Mouse (Mus musculus) ES-Bruce4 (cell line): ENCODE measurements at regions not wholly inside any gene's neighbourhood (a gene's known extent, or its start where the extent isn't known, plus 50 kb on each side); places are given as distances from the start of the nearest gene placed in this dataset.

Source experiments
- CTCF ChIP-seq: IDR thresholded peaks from one replicate; pipeline ENCODE4 v1.8.1; 2011; ENCODE audit warnings: low read depth, low read length
- EP300 ChIP-seq: IDR thresholded peaks from 2 replicates; pipeline ENCODE4 v1.6.1; 2011; ENCODE audit warnings: low read depth, low read length; ENCODE audit not compliant: insufficient read depth

- TF ChIP-seq CTCF, result no peak
- TF ChIP-seq EP300, result no peak
Measured at GRCm38 (mm10) chr14:68941132-68941690, 352.9 kb downstream of the Synb start.
